Mouse (Mus musculus) induced T-regulatory cell, adult 2 months (primary cell): Measurements from ENCODE around the gene Vps18.

ENCODE experiments used
- DNase-seq: peaks from one replicate; pipeline ENCODE4 v3.0.0-alpha.2; 2012; ENCODE audit warnings: low read depth

The Vps18 gene

DNA sequence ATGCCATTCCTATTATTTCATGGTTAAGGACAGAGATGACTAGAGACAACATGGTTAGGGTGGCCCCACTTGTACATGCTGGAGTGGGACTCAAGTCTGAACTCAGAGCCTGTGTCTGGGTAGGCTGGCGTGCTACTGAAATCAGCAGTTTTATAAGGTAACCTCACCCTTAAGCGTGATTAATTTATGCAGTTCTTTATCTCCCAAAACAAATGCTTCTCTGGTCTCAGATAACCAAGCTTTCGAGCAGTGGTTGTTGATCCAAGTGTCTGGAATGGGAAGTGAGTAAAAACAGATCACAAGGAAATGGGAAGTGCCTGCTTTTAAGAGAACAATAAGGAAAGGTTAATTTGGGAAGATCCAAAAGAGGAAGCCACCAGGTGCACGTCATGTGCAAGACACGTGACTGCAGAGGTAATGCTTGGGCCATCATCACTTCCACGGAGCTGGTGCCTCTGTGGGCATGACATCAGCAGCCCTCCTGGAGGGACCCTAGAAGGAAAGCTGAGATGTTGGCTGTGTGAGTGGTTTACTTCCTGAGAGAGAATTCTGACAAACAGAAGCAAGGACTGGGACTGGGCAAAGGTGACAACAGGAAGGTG is 56.1 kb downstream of the Vps18 start:
- no peak for DNase-seq
